Mouse (Mus musculus): ENCODE measurements at regions not wholly inside any gene's neighbourhood (a gene's known extent, or its start where the extent isn't known, plus 50 kb on each side); places are given as distances from the start of the nearest gene placed in this dataset.

DNA sequence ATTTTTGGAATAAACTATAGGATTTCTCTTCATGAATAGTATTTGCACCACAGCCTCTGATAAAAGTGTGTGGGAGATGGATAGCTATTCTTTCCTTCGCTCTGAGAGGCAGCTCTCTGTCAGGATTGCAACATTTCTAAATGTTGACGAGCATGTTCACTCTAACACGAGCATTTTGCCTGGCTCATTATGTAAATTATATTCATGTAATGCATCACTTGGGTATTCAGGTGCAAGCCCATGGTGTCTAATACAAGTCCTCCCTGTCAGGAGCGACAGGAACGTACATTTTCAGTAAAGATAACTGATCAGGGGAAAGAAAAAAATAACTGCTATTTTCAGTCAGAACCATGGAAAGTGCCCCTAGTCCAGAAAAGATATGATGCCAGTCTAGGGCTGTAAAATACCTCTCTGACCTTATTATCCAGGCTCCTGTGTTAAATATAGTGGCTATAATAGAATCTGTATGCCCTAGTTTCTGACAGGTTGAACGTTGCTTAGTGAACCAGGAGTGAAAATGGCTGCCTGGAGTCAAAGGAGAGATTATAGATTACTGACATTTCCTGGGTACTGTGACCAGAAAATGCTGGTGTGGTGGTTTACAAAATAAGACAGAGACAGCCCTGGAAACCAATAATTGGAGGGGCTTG lies 523.6 kb downstream of the Meis1 start:
- TF ChIP-seq CTCF (IDR thresholded peaks at IDR 0.05; ENCODE audit: low read depth) (no peak), EP300 (IDR thresholded peaks at IDR 0.05; ENCODE audit: low read depth) (no peak)

Measured in liver, postnatal 0 days (tissue).